Mouse (Mus musculus): ENCODE measurements around the gene Ikbke.
"Not testable (repeated sequence)": the region's sequence is repeated elsewhere in the genome, so short reads cannot be mapped to it uniquely, and the experiment has no call there.

Gene Ikbke

DNA sequence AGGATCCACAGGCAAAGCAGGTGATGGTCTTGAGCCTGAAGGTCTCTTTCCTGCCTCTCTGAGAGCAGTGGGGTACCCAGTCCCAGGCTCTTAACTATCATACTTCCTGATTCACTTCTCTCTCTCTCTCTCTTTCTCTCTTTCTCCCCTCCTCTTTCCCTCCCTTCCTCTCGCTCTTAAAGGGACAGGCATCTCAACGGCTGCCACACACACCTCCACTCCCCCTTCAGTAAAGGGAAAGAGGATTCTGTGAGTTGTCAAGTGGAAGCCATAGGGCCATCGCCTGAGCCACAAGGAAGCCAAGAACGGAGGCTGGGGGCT, at the start of gene Ikbke:
Ikbke (minus strand) TSS at position 151 of the 321 bp plus-strand sequence.
- DNase-seq (ENCODE audit: low read depth): no peak

DNA sequence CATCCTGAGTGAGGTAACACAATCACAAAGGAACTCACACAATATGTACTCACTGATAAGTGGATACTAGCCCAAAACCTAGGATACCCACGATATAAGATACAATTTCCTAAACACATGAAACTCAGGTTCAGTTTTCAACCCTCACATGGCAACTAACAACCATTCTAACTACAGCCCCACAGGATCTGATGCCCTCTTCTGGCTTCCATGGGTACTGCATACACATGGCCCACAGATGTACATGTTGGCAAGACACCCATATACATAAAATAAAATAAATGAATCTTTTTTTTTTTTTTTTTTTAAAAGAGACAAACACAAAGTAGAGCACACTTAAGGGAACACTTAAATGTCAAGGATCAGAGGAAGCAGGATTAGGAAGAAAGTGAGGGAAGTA, 49.7 kb upstream of the Ikbke start:
- DNase-seq (ENCODE audit: low read depth): not testable (repeated sequence)

DNA sequence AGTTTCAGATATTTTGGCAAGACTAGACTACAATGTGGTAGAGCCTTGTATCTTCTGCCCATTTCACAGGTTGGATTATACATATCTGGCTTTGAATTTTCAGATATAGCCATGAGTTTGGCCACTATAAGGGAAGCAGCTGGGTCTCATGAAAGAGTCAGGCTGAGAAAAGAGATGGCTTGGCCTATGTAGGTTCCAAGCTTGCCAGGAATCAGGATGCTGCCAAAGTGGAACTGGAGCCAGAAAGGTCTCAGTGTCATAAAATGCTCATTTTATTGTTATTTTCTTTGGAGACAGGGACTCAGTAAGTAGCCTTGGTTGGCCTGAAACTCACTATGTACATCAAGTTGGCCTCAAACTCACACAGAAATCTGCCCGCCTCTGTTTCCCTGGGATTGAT, 47.8 kb upstream of the Ikbke start:
- no peak for DNase-seq (ENCODE audit: low read depth)

DNA sequence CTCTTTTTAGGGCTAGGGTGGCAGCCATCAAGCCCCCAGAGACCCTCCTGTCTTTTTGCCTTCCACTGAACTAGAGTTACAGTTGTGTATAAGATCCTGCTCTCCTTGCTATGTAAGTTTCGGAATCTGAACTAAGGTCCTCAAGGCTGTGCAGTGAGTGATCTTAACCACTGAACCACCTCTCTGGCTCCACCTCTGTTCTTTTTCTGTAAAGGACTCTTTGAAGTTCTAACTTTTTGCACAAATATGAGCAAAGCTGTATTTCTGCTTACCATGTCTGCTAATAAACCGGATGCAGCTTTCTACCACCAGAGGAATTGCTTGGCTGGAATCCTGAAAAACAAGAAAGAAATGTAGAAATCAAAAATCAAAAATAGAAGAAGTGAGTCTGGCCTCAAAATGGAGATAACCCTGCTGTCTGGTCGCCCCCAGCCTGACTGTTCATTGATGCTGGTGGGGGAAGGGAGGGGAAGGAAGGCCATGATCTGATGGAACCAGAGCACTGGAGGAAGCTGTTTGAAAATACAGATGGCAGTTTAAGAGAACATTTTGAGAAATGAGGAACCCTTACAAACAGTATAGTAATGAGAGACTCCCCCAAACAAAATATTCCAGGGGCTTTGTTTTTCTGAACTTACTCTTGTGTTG, 45.5 kb upstream of the Ikbke start:
- DNase-seq (ENCODE audit: low read depth): no peak

DNA sequence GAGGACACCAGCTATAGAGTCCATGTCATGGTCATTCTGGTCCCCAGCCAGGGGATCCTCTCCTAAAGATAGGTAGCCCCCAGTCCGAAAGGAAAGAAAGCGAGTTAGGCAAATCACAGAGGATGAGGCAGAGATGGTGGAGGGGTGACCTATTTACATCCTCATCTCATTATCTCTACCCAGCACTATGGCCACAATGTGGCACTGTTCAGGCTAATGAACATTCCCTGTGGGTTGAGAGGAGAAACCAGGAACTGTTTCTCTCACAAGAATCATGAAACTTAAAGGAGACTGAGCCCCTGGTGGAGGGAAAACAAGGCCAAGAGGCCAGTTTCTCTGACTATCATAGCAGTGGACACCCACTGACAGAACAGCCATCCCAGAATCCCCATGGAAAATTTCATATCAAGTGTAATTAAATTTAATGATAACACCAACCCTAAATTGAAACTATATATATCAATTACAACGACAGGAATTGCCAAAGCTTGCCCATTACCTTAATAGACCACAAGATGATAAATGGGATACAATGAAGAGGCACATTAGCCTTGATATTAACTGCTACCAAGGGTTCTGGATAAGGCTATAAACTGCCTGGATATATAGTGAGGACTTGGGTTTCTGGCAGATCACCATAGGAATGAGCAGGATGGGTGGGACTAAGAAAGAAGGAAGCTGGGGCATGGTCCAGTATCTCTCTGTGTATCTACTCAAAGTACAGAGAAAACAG, 40.4 kb upstream of the Ikbke start:
- DNase-seq (ENCODE audit: low read depth): no peak

DNA sequence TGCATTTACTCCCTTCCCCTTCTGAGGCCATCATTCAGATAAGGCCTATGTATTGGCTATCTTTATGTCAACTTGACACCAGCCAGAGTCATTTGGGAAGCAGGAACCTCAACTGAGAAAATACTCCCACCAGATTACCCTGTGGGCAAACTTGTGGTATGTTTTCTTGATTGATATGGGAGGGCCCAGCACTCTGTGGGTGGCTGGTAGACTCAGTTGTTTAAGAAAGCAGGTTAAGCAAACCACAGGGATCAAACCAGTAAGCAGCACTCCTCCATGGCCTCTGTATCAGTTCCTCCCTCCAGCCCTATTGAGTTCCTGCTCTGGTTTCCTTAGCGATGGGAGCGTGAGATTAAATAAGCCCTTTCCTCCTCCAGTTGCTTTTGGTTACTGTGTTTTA, 39.0 kb upstream of the Ikbke start:
- no peak for DNase-seq (ENCODE audit: low read depth)

DNA sequence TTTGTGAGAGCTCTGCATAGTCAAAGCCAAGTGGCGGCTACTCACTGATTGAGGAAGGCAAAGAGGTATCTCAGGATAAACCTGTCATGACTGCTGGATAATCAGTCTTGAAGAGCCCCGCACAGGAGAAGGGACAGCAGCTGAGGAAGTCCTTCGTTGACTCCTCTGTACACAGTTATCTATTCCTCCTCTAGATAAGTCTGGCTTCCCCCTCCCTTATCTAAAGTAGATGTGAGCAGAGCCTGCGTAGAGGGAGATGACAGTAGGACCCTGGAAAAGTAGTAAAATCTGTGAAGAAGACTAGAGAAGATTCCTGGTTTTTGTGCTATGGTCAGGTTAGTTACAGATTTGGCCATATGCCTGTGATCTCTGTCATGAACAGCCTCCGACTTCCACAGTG, 38.2 kb upstream of the Ikbke start:
- DNase-seq (ENCODE audit: low read depth): no peak

GRCm38 (mm10) chr1:131311284-131311683, 31.9 kb upstream of the Ikbke start:
- DNase-seq (ENCODE audit: low read depth): no peak

DNA sequence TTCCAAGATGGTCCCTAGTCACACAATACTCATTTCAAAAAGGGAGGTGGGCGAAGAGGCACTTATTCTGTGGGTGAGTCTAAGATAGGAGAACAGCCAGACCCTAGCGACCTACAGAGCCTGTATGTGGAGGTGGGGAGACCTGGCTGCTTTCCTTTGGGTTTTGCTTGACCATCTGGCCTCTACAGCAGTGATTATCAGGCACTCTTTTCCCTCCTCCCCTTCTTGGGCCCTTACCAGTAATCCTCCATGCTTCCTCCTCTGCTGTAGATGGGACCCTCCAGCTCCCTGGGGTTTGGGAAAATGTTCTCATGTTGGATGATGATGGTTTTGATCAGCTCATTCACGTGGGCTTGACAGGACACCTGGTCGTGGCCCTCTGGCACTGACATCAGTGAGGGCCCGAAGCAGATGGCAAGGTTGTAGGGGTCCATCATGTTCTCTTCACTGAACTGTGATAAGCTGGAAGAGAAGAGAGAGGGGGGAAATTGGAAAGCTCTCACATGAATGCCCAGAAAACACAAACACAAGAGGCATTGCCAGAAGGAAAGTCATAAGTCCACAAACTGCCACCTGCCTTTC, 30.9 kb upstream of the Ikbke start:
- no peak for DNase-seq (ENCODE audit: low read depth)

DNA sequence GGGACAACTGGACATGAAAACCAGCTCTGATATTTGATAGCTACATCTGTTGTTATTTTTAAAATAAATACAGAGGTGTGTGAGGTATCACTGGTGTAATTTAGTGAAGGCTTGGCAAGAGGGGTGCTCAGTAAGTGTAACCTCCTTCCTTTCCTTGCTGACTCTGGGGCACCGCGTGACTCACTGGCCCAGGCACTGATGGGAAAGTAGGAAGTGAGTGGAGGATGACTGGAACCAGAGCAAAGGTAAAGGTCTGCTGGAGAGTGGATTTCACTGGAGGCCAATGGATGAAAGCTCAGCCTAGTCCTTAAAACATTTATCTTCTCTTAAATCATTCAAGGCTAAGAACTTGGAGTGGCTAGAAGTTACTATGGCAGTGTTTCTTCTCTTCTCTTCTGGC, 21.3 kb upstream of the Ikbke start:
- no peak for DNase-seq (ENCODE audit: low read depth)

GRCm38 (mm10) chr1:131299788-131300187, 20.4 kb upstream of the Ikbke start:
- DNase-seq (ENCODE audit: low read depth): no peak

GRCm38 (mm10) chr1:131299240-131299639, 19.8 kb upstream of the Ikbke start:
- DNase-seq (ENCODE audit: low read depth): no peak

DNA sequence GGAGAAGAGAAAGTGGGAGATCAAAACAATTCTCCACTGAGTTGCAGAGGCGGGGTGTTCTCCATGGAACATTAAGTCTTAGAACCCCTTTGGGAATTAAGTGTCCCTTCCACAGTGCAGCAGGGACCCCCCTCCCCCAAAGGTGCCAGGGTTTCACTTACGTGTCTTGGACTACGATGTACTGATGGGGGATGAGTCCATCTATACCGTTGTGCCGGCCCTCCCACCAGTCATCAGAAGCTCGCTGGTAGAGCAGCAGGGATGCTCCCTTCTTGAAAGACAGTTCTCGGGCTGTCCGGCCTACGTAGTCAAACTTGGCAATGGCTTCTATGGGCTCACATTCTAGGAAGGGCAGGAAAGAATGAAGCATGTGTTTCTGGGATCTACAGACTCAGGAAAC, 18.8 kb upstream of the Ikbke start:
- DNase-seq (ENCODE audit: low read depth): no peak

DNA sequence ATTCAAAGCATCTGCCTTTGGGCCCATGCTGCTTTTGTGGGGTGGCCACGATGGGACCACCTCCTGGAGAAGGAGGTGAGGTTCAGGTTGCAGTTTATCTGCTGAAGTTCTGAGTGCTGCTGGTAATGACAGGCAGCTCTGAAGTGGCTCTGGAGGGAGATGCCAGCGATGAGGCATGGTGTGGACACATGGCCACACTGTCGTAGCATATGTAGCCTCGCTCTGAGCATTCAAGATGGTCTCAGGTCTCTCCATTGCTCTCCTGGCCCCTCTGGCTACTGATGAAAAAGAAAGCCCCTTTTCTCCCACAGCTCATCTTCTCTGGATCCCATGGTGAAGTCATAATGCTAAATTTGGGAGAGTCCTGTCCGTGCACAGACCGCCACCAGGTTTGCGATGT, 17.3 kb upstream of the Ikbke start:
- DNase-seq (ENCODE audit: low read depth): no peak

DNA sequence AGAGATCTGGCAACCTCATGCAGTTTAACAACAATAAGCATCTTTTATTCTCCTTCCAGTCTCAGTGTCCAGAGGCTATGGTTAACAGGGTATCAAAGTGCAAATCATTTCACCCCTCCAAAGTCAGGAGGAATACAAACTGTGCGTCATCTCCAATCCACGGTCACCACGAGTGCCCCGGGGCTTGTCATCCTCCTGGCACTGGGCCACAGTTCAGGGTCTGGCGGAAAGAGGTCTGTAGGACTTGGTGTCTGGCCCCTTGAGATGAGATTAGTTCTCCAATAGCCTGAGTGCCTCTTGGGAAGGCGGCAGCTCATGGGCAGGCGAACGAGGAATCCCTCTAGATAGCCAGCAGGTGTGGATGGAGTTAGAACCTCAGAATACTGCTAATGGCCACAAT, 15.8 kb upstream of the Ikbke start:
- DNase-seq (ENCODE audit: low read depth): no peak

- no peak for DNase-seq (ENCODE audit: low read depth)
Observed at GRCm38 (mm10) chr1:131293922-131294250, 14.5 kb upstream of the Ikbke start.

DNA sequence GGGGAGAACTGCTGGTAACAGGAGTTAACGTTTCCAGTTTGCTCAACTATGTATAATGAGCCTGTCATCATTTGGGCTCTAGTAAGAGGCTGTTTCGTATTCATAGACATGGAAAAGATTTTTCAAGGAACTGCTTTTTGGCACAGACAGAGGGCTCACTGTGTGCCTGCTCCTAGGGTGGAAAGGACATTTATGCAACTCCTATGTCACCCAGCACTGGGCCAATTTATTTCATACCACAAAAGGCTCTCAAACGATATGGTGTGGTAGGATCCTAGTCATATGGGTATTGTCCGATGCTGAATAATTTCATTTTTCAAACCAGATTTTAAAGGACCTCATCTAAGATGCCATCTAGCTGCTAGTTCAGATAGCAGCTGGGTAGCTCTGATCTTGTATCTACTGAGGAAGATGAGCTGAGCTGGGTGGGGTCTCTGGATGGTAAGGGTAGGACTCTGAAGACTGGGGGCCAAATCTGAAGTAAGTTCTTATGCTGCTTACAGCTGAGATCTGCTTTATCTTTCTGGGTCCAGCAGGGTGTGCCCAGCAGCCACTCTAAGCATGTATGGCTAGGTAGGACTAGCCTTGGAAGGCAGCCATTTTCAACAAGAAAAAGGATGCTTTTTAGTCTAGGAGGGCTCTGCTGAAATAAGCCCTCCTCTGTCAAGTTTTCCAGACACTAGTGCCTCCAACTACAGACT, 14.0 kb upstream of the Ikbke start:
- DNase-seq (ENCODE audit: low read depth): no peak

GRCm38 (mm10) chr1:131290648-131291047, 11.2 kb upstream of the Ikbke start:
- peak; percentile 67 for DNase-seq (ENCODE audit: low read depth)

DNA sequence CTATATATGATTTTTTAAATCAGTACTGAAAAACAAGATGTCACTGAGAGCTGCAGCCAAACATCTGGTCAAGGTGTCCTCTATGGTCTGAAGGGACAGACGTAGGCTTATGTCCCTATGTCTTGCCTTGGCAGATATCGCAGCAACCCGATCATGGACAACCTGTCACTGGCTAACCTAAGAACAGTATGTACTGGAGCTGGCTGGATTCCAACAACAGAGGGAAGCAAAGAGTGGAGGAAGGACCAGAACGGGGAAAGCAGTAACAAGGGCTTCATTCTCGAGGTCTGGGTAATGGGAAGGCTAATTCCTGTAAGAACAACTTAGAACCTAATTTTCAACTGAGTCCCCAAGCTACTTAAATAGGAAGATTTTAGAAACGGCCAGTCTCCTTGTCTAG, 9.5 kb upstream of the Ikbke start:
- DNase-seq (ENCODE audit: low read depth): no peak

GRCm38 (mm10) chr1:131287267-131287666, 7.9 kb upstream of the Ikbke start:
- DNase-seq (ENCODE audit: low read depth): no peak

- DNase-seq (ENCODE audit: low read depth): no peak
Observed at GRCm38 (mm10) chr1:131286803-131287202, 7.4 kb upstream of the Ikbke start.

DNA sequence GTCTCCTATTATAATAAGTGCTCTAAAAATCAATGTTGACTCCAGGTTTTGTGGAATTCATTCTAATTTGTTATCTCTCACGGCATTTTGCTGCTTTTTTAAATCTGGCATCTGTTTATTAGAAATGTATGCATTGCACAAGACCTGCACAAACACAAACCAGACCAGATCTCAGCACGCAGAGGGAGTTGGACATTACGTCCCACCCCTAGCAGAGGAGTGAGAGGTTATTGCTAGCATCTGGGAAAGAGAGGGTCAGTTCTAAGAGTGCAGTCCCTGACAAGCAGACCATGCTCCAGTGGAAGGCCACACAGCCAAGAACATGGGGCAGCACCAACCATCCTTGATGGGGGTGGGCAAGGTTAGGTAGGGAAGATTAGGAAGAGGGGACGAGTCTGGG, 5.2 kb upstream of the Ikbke start:
- no peak for DNase-seq (ENCODE audit: low read depth)

- no peak for DNase-seq (ENCODE audit: low read depth)
Observed at GRCm38 (mm10) chr1:131284167-131284566, 4.8 kb upstream of the Ikbke start.

Measured in c-Kit-positive CD71-negative TER-119-negative erythroid progenitor cells, embryonic 14.5 days (primary cell).